Mouse (Mus musculus): ENCODE measurements at regions not wholly inside any gene's neighbourhood (a gene's known extent, or its start where the extent isn't known, plus 50 kb on each side); places are given as distances from the start of the nearest gene placed in this dataset.

DNA sequence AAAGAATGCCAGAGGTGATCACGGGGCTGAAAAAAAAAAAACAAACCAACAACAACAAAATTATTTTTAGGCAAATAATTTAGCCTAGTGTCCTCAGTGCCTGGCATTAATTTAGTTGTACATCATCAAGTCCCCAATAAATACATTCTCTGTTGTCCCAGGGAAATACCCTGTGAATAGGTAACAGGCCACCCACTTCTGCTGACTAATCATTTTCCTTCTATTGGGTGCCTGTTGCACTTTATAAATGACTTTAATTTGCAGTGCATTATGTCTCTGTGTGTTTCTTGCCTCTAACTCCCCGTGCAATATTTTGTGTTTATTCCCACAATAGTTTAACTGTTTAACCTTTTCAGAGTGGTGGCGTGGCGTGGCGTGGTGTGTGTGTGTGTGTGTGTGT lies 168.9 kb downstream of the Cbln1 start:
- TF ChIP-seq POLR2A (IDR thresholded peaks at IDR 0.05; ENCODE audit: insufficient read depth, low read depth, low read length) (no peak), CTCF (IDR thresholded peaks at IDR 0.05; ENCODE audit: insufficient read depth, low read depth, low read length) (no peak)
